Mouse (Mus musculus) cerebral cortex, adult 2 months (tissue): ENCODE results near the gene Samd4.

ENCODE experiments used
- WGBS: fragments of 180-500 bp; shearing (Covaris S2); methylation state at CpG from one replicate; pipeline ENCODE4 v1.1.7; 2018; 5-methylcytosine and 5-hydroxymethylcytosine counted together

Gene Samd4

DNA sequence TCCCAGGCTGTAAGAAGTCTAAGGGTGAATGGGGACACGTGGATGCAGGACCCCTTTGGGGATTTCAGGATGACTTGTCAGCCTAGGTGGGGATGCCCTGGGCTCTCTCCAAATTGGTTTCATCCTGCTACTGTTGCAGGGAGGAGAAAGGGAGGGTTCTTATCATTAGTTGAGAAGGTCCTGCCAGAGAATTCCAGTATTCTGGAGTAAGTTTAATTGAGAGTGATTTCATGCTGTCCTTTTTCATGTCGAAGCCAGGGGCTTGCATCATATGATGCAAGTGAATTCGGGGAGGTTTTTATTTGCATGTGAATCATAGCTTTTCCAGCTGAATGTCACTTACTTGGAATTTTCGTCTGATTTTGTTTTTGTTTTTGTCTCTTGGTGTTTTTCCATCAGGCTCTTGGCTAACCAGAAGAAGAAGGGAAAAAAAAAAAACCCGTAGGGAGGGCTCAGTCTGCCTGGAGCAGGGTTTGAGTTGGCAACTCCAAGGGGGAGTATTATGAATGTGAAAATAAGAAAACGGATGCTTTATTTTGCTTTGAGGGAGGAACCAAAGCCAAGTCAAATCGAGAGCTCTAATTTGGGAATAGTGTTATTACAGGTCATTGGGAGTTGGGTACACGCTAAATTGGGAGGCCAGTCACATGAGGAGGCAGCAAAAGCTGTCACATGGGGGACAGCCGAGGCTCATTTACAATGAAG lies 116.8 kb downstream of the Samd4 start:
- 33% methylated on average over 9 of the region's 9 CpGs for WGBS

DNA sequence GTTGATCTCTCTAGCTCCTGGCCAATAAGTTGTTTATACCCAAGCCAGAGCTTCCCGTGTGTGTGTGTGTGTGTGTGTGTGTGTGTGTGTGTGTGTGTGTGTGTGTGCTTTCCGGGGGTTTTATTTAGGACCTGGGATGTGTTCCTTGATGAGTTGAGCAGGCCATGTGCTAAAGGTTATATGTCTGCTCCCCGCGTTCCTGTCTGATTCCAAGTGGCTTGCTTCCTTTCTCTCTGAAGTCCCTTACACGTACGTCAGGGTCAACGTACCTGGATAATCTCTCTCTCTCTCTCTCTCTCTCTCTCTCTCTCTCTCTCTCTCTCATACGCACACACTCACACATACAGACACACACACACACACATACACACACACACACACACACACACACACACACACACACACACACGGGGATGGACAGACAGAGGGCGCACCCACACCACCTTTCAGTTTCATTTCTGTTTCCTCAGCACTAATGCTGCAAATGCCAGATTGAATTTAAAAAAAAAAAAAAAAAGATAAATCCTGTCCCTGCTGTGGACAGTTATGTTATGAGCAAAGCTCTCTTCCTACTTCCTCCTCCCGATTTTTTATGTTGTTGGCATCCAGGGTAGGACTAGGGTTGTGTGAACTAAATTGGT lies 117.6 kb downstream of the Samd4 start:
- 58% methylated on average over 11 of the region's 11 CpGs for WGBS

DNA sequence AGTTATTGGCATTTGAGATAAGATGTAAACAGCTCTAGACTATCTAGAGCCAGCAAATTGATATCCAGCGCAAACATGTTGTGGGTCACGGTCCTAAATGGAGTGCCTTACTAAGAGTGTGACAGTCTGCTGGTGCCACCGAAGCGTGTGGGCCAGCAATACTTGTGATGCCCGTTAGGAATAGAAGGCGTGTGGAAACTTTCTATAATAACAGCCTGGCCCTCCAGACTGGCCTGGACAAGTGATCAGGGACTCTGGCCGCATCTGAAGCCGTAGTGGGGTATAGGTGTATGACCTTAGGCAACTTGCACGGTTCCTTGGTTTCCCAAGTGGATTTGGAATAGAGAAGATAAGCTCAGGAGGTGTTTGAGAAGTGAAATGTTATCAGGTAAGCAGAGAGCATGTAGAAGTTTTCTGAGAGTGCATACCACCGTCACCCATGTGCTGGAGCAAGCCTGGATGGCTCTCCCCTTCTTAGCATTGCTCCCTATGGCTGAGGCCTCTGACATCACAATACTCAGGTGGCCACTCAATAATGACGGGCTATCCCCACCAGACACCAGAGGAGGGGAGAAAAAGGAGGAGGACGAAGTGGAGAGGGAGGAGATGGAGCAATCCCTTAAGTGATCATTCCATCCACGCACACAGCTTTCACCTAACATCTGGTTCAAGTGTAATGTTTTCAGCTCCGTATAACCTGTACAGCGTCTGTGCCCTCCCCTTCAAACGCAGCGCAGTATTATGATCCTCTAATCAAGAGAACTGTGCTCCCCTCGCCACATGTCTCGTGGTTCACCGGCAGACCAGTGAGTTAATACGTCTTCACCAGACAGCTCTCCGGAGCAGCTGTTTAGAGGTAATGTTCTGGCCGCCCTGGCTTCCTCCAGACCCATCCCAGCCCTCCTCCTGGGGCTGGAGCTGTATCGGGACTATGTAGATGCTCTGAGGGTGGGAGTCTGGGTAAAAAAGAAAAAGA lies 118.4 kb downstream of the Samd4 start:
- 92% methylated on average over 24 of the region's 24 CpGs for WGBS

DNA sequence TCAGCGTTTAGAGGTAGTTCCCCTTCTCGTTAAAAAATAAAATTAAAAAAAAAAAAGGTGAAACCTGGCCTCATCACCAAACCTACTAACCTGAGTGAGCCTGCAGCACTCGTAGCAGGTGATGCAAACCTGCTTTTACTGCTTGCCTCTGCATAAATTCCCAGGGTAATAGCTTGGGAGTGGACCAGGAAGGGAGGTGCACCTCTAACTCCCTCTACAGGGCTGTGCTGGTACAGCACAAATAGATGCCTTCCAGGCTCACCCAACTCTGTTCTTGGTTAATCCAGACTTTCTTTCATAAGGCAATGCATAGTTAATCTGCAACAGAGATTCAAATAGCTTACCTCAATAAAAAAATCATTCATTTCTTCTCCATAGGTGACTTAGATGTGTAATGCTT lies 121.5 kb downstream of the Samd4 start:
- 41% methylated on average over 3 of the region's 3 CpGs for WGBS

DNA sequence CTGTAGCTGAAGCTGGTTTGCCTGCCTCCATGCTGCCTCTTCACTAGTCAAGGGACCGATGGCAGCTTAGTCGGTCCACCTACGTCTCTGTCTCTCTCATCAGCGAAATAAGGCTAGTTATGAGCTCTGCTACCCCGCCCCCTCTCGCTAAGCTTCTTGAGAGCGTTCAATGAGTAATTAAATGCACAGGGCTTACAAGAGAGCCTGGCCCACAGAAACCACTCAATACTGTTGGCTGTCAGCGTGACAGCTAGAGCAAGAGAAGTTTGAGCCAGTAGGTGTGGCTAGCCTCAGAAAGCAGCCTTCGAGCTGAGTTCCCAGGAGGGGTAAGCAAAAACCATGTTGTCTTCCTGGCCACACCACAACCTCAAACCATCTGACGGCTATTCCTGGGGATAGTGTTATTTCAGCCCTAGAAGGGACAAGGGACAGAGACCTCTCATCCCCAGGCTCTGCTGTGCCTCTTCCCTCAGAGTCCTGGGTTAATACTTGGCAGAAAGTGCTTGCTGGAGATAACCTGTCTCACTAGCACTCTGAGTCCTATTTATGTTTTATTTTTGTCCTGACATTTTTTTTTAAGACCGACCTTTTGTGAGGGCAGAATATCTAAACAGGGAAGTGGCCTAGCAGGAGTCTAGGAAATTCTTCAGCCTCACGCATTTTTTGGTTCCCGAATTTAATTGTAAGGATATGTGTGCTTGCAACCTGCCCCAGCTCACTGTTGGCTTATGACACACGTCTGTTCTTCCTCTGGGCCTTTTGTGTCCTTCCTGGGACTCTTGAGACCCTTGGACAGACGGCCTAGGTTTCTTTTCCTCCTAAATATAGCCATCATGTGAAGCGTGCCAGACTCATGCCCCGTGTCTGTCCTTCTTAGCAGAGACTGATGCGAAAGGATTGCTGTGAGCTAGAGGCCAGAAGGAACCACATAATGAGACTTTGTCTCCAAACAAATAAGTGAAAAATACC lies 128.8 kb downstream of the Samd4 start:
- 46% methylated on average over 18 of the region's 18 CpGs for WGBS

DNA sequence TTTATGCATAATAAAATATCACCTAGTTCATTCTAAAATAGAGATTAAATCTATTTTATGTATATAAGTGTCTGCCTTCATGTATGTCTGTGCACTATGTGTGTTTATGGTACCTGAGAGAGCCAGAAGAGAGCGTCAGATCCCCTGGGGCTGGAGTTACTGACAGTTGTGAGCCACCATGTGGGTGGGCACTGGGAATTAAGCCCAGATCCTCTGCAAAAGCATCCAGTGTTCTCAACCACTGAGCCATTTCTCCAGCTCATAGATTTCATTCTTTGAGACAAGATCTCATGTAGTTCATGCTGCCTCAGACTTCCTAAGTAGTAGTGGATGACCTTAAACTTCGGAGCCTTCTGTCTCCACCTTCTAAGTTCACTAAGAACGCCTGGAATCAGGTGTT lies 133.0 kb downstream of the Samd4 start:
- WGBS = 65% methylated on average over 3 of the region's 3 CpGs

DNA sequence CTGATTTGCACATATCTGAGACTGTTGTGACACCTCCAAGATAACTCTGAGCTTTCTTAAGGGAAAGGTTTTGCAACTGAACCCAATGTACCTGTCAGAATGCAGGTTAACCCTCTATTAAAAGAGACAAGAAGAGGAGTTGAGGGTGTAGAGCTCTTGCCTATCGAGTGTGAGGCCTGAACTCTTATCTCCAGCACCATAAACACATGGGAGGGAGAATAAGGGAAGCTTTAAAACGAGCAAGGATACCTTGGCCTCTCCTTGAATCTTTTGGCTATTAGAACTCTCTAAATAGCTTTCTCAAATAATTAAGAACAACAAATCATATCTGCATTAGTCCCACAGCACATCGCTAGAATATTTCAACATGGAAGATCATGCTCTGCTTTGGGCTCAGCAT lies 135.0 kb downstream of the Samd4 start:
- WGBS = 94% methylated on average over 3 of the region's 3 CpGs

DNA sequence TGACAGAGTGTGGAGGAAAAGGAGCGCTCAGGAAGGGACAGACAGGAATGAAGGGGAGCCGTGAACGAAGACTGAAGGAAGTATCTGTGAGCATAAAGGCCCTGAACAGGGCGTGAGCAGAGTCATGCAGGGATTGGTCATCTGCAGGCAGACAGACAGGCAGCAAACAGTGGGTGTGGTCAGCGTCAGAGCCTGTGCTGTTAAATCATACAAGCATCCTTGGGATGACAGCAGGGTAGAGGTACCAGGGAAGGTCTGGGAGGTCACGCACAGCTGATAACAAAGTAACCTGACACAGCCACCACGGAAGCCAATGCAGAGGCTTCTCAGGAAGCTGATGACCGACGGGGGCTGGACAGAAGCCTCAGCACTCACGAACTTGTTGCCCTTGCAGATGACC lies 138.2 kb downstream of the Samd4 start:
- 79% methylated on average over 10 of the region's 10 CpGs for WGBS

DNA sequence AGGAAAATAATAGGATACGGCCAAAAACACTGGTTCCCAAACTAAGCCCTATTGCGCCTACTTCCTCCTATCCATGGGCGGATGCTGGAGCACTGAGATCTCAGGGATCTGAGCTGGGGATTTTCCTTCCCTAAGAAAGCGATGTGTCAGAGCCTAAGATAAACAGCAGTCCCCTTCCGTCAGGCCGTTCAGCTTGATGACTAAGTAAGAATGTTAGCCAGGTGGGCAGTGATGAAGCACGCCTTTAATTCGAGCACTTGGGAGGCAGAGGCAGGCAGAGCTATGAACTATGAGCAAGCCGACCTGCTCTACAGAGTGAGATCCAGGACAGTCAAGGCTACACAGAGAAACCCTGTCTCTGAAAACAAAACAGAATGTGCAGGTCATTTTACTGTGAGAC lies 140.9 kb downstream of the Samd4 start:
- WGBS = 77% methylated on average over 9 of the region's 9 CpGs

DNA sequence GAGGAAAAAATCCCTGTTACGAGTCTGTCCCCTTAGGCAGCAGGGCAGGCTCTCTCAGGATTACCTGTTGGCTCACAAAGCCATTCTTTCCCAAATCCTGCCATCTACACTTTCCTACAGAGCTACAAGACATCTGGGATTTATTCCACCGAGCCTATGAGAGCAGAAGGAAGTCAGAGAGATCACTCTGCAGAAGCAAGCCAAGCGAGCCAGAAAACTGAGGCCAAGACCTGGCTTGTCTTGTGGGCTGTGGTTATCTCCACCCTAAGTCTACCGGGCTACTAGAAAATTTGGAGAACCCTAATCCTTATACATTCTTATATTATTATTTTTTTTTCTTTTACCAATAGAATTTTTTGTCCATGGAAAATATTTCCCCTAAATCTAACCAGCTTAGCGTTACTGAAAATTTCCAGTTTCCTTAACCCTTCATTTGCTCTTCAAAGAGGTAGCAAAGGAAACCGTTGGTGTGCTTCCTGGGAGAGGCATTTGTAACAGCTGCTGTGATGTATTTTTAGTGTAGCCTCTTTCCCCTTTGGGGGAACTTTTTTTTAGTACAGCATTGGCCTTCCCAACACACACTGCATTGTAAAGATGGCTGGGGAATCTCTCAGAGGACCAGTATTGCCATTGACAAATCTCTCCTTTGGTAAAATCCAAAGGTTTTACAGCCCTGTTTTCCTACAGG lies 144.9 kb downstream of the Samd4 start:
- WGBS = 76% methylated on average over 6 of the region's 6 CpGs

DNA sequence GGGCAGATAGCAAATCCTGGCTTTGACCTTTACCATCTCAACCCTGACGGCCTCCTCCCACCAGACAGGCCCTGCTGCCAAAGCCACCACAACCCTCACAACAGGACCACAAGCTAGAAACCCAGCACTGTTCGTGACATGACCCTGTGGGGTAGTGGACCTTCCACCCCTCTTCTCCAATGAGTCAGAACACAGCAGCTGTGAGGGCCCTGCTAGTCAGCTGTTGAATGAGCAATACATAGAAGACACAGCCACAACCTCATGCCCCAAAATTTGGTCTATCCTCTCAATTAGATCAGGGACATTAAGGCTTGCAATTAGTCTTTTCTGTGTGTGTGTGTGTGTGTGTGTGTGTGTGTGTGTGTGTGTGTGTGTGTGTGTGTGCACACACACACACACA lies 148.9 kb downstream of the Samd4 start:
- 85% methylated on average over 2 of the region's 2 CpGs for WGBS

DNA sequence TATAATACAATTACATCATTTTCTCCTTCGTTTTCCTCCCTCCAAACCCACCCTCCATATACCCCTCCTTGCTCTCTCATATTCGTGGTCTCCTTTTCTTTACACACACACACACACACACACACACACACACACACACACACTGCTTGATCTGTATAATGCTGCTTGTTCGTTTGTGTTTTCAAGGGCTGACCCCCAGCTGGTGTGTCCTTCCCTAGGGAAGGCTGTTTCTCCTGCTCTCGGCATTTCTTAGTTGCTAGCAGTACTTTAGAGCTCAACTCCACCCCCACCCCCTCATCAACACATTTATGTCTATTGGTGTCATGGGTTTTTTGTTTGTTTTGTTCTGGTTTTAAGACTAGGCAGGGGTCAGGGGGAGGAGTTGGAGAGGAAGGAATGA lies 149.5 kb downstream of the Samd4 start:
- WGBS = 56% methylated on average over 4 of the region's 4 CpGs

DNA sequence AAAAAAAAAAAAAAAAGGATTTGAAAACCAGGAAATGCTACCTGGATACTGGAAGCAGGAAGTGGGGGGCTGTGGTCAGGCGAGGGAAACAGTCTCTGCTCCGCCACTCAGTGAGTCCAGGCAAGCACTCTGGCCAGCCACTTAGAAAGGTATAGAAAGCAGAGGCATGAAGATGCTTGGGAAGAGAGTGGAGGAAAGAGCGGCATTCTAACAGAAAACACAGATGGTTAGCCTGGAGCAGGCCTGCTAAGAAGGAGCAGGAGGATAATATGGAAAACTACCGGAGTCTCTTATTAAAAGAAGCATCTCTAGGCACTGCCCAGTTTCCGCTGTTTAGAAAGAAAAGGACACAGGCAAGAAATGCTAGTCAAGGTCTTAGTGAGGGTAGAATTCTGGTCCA lies 150.8 kb downstream of the Samd4 start:
- 77% methylated on average over 5 of the region's 5 CpGs for WGBS

DNA sequence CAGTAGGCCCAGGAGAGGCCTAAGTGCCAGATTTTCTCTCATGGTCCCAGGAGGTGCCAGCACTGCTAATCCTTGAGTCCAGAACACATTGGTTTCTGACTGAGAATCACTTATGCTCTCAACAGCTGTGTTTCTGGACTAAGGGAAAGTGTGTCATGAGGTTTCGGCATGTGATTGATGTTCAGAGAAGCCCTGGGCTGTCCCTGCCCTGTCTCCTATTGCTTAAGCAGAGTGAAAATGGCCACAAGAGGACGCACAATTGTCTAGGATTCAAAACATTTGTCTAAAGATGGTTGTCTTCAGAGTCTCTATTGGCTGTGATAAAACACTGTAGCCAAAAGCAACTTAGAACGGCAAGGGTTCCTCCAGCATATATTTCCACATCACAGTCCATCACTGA lies 159.0 kb downstream of the Samd4 start:
- 87% methylated on average over 3 of the region's 3 CpGs for WGBS

DNA sequence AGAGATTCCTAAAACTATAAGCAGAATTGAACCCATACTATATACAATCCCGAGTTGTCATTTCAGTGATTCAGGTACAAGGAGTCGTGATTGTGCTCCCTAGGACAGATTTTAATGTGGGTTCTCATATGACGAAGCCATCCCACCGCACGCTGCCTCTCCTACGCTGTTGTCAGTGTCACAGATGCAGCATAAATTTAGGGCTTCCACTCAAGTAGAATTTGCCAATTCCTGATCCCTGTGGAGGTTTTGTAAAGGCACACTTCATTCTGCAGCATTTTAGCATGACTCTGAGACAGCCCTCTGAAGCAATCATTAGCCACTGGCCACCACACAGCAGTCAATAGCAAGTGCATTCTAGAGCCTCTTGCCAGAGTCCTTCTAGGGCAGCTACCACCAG lies 166.4 kb downstream of the Samd4 start:
- WGBS = 73% methylated on average over 6 of the region's 6 CpGs

DNA sequence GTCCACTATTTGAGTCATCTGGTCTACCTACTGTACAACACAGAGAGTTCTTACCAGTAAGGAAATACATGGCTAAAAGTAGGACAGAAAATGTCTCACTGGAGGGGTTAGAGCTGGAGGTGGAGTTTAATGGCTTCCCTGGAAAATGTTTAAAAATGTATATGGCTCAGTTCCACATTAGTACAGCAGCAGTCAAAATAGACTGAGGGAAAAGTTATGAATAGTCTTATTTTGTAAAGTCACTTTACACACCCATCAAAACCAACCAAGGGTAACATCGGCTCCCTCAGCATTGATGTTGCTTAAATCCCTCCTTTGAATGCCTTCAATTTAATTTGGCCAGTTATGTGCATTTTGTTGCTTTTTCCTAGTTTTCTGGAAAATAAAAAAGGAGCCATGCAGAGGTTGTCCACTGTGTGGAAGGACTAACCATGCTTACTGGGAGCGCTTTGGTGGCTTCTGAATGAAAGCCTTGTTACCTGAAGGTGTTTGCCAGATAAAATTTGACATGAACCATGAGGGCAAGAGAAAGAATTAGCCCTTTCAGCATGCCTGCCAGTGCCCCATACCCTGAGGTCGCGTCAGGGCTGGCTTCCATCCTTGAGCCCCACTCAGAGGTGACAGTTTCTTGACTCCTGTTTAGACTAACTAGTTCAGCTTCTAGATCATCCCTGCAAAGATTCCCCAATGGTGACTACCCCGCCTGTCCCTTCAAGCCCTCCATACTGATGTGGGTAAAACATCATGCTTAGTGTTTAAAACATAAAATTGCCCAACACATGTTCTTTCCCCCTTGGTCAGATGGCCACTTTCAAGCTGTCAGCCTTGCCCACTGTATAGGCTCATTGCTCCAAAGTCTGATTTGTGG lies 169.3 kb downstream of the Samd4 start:
- WGBS = 94% methylated on average over 5 of the region's 5 CpGs

DNA sequence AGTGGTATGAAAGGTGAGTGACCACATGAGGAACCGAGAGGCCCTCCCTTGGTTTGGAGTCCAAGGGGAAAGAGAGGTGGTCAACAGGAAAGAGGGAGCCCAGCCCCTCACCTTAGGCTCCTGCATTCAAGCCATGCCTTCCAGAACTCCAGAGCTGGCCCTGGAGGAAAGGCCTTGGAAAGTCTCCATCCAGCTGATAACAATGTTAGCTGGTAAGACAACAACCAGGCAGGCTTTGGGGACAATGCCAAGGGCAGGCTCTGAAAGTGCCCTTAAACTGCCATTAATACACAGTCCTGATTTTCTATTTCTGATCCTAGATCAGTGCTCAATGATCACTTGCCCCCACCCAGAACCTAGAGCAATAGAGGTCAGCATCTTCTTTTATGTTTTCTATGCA lies 170.4 kb downstream of the Samd4 start:
- 100% methylated on average over 1 of the region's 1 CpGs for WGBS

DNA sequence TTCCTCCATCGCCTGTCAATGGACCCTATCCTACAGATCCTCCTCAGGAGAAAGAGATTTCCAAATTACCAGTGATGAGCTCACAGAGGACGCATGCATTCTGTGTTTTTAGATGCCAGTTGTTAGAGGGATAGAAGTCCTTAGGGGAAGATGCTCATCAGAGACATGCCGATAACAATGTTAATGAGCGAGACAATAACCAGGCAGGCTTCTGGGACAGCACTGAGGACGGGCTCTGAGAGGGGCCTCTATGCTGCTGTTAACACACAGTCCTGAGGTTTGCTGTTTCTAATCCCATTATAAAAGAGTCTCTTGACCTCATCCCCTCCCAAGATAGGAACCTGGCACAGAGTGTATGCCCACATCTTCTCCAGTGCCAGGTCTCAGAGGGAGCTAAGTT lies 171.2 kb downstream of the Samd4 start:
- 96% methylated on average over 5 of the region's 5 CpGs for WGBS

DNA sequence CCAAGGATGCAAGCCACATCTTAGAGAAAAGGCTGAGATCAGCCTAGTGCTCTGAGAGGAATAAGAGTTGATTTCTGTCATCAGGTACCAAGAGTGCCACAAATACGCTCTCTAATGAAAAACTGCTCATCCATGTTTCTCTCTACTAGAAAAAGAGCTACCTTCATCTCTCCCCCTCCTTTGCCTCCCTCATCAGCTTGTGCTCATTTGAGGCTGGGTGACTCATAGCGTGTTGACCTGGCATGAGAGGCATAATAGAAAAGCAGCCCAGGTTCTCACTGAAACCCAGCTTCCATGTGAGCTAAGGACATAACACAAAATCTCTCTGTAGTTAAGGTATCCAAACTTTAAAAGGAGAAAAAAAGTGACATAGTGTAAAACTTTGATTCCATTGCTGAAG lies 176.3 kb downstream of the Samd4 start:
- 96% methylated on average over 2 of the region's 2 CpGs for WGBS

DNA sequence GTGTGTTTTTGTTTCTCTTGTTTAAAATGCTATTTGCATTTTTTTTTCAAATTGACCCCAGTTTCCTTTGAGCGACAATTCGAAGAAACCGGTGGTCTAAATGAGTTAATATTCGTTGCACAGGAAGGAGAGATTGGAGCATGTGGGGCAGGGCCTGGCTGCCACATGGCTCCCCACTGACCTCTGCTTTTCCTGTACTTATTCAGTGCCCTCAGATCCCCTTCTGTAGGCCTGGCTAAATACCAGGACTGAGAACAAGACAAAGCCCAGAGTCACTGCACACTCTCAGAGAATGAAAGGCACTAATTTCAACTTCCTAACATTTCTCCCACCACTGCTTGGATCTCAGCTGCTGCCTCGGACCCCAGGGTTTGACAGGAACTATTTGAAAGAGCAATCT lies 182.4 kb downstream of the Samd4 start:
- 68% methylated on average over 5 of the region's 5 CpGs for WGBS
